Mouse (Mus musculus) gastrocnemius, adult 2 months (tissue): ENCODE measurements at regions not wholly inside any gene's neighbourhood (a gene's known extent, or its start where the extent isn't known, plus 50 kb on each side); places are given as distances from the start of the nearest gene placed in this dataset.

Experiments used
- DNase-seq: peaks from one replicate; pipeline ENCODE4 v3.0.0; 2022
- H3K27ac ChIP-seq: fragments of 200-600 bp; 2 replicates; pipeline ENCODE4 v1.8.1; 2022; ENCODE audit warnings: mild to moderate bottlenecking
- H3K4me3 ChIP-seq: fragments of 200-600 bp; 2 replicates; pipeline ENCODE4 v1.8.1; 2022; ENCODE audit warnings: mild to moderate bottlenecking, moderate library complexity
- CTCF ChIP-seq: fragments of 200-600 bp; IDR thresholded peaks from 2 replicates; pipeline ENCODE4 v1.8.1; 2022; ENCODE audit warnings: antibody characterized with exemption, mild to moderate bottlenecking, moderate library complexity
- intact Hi-C: fragments of 180-260 bp; cut with DNase I; formaldehyde crosslinking; loops from one replicate; pipeline ENCODE4 v1.15.1; 2025

DNA sequence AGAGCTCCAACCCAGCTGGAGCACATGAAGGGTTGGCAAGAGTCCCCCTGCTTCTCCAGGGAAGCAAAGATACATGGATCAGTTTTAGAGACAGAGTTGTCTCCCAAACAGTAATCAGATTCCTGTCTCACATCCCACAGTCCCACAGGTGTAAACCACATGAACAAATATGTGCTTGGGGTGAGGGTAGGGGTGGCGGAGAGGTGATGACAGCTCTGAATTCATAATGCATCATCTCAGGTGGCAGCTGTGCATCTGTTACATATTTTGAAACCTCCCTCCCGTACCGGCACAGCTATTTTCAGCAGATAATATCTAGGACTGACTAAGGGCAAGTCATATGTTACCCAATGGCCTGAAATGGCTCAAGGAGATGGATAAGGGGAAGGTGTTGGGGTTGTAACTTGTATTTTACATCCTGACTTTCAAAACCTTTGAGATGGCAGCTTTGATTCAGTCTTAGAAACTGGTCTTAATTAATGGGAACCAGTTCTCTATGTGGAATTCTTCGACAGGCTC lies 579.2 kb upstream of the 2610301B20Rik start:
- intact Hi-C loops: no loop called here
- Histone ChIP-seq H3K27ac (no peak overlapping the region), H3K4me3 (no peak overlapping the region)
- peak; percentile 20 for DNase-seq
- TF ChIP-seq CTCF: no peak

DNA sequence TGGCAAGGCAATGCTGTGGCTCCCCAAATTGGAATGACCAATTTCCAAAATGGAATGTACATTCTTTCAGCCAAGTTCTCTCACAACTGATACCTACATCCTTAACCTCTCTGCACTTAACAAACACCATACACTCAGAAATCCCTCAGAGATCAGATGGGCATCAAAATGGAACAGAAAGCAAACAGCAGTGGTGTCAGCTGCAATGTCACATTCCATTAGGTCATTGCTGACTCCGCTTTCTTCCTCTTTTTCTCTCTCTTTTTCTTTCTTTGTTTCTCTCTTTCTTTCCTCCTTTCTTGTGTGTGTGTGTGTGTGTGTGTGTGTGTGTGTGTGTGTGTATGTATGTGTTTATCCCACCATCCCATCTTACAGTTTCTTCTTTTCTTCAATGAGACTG lies 578.1 kb upstream of the 2610301B20Rik start:
- no peak for DNase-seq
- intact Hi-C loops: no loop called here
- no peak for TF ChIP-seq CTCF
- no peak overlapping the region for H3K4me3 ChIP-seq
- H3K27ac ChIP-seq: no peak overlapping the region

DNA sequence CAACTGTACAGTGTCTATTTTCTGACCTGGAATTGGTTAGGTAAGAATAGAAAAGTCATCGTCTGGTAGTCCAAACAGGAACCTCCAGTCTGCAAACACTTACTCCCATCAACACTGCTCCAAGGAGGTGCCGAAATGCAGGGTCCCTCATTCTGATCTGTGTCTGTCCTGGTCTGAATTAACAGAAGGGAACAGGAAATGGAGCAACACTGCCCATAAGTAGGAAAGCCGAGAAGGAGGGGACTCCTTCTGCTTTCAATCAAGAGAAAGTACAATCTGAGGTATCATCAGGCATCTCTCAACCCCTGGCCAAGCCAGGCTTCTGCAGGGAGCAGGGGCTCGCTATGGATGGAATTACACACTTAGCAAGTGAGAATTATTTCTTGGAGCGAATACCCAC lies 562.4 kb upstream of the 2610301B20Rik start:
- Histone ChIP-seq H3K4me3 (no peak overlapping the region), H3K27ac (no peak overlapping the region)
- DNase-seq: no peak
- intact Hi-C loops: no loop called here
- no peak for TF ChIP-seq CTCF

DNA sequence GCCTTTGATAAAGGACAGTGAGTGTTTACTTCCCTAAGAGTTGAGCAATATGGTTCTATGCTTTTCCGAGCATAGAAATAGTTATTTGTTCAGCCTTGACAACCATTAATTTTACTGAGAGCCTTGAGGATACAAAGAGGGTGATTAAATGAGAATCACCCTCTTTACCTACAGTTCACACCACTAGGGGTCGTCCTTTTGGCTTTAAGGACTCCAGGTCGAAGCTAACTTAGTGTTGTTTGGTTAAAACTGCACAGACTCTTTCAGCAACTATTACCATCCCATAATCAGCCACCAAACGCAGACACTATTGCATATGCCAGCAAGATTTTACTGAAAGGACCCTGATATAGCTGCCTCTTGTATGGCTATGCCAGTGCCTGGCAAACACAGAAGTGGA lies 559.2 kb upstream of the 2610301B20Rik start:
- no peak overlapping the region for H3K27ac ChIP-seq

DNA sequence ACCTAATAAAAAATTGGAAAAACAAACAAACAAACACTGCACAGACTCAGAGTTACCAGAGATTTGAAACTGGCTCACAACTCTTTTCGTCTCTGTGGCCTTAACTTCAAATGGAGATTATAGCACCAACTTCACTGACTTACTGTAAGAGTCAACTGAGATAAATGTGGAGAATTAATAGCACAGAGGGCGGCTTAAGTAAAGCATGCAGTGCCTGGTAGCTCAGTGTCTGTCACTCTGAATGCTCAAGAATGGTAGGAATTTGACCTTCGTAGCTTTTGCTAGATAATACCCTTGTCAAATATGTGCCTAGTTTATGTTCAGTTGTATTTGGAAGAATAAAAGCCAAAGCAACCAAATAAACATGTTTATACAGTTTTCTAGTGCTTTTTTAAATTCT lies 558.4 kb upstream of the 2610301B20Rik start:
- intact Hi-C loops: no loop called here
- H3K4me3 ChIP-seq: no peak overlapping the region
- no peak for DNase-seq

More for the DNA sequence above, 559.2 kb upstream of the 2610301B20Rik start:
- no peak for DNase-seq
- TF ChIP-seq CTCF: no peak
- no peak overlapping the region for H3K4me3 ChIP-seq
- intact Hi-C loops: no loop called here

DNA sequence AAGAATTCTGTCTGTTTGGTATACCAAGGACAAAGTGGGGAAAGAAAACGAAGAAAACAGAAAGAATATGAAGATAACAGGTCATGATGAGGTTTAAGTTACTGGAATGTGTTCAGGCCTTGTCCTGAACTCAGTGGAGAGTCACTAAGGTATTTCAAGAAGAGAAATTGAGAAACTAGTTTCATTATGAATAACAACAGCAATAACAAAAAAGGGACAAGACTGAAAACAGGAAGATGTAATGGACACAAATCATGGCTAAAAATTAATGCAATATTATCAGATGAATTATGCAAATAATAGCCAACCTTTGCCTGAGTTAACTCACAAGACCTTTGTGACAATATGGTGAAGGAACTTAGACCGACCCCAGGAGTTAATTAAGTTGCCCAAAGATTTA lies 530.2 kb upstream of the 2610301B20Rik start:
- Histone ChIP-seq H3K4me3 (no peak overlapping the region), H3K27ac (no peak overlapping the region)
- DNase-seq: no peak
- TF ChIP-seq CTCF: no peak
- intact Hi-C loops: no loop called here

More for the DNA sequence above, 558.4 kb upstream of the 2610301B20Rik start:
- no peak for TF ChIP-seq CTCF
- no peak overlapping the region for H3K27ac ChIP-seq

DNA sequence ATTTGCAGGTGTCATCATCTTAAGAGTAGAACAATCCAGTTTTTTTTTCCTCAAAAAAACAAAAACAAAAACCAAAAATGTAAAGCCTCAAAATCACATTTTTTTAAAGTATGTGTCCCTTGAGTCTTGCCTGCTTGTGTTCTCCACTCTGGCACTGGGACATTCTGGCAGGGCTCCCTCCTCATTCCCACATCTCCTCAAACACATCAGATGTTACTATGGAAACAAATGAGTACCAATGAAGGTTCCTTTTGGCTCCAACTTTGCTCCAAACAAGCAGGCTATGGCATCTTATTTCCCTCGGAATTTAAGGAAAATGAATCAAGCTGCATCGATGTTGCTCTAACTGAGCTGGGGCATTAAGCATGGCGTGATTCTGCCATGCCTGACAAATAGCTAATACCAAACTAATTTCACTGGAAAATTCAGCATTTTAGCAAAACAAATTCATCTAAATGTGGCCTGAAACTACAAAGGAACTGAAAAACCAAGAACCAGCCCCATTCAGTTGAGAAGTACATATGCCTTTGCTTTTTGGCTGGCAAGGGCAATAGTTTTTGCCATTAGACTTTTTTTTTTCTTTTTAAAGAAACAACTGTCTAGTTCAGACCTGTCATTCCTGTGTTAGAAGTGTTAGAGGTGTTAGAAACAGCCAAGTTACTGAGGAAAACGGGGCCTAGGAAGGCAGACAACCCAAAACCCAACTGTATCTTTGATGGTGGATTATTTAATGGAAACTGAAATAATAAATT lies 522.2 kb upstream of the 2610301B20Rik start:
- no peak for TF ChIP-seq CTCF
- no peak for DNase-seq
- intact Hi-C loops: no loop called here
- no peak overlapping the region for H3K27ac ChIP-seq
- H3K4me3 ChIP-seq: no peak overlapping the region

DNA sequence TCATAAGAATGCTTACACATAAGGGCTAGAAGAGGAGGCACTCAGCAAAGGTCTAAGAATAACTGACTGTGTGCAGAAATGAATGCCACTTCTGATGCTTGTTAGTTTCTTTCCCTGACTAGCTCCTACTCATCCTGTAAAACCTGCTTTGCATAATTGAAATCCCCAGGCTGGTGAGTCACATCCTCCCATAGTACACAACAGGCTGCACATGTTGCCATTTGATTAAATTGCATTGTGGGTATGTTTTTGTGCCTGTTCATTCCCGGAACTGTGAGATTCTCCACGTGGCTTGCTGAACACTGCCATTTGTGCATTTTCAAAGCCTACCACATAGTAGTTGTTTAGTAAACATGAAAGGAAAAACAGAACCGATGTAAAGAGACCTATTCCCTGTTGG lies 516.7 kb upstream of the 2610301B20Rik start:
- no peak for DNase-seq
- Histone ChIP-seq H3K27ac (no peak overlapping the region), H3K4me3 (no peak overlapping the region)
- TF ChIP-seq CTCF: no peak
- intact Hi-C loops: no loop called here

DNA sequence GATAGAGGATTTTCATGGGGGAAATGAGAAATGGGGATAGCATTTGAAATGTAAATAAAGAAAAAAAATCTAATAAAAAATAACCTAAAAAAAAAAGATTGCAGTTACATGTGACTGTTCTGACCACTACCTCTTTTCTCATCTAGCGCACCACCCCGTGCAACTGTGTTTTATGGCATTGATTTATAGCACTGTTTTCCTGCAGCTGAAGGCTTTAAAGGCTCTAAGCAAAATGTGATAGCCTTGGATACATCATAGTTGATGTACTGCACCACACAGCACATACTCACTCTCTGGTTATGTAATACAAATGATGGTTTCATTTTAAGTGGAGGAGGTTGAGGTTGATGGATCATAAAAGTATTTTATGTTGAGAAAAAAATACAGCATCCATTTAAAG lies 484.5 kb upstream of the 2610301B20Rik start:
- DNase-seq: no peak
- TF ChIP-seq CTCF: no peak
- H3K27ac ChIP-seq: no peak overlapping the region
- no peak overlapping the region for H3K4me3 ChIP-seq
- intact Hi-C loops: no loop called here

DNA sequence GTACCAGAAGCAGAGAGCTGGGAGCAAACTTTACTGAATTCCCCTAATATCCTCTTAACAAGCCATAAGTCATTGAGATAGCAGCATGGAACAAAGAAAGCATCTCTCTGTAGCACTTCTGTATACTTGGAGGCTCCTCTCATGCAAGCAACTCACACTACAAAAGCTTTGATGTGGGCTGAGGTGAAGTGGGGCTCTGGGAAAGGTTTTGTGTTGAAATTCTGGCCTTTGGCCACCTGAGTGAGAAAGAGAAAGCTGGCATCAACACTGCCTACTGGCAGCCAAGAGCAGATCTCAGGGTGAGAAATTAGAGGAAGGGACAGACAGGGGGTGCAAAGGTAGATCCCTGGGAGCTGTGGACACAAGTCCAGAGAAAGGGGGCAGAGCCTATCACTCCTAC lies 477.0 kb upstream of the 2610301B20Rik start:
- no peak overlapping the region for H3K4me3 ChIP-seq
- H3K27ac ChIP-seq: no peak overlapping the region
- intact Hi-C loops: no loop called here
- DNase-seq: no peak
- no peak for TF ChIP-seq CTCF

DNA sequence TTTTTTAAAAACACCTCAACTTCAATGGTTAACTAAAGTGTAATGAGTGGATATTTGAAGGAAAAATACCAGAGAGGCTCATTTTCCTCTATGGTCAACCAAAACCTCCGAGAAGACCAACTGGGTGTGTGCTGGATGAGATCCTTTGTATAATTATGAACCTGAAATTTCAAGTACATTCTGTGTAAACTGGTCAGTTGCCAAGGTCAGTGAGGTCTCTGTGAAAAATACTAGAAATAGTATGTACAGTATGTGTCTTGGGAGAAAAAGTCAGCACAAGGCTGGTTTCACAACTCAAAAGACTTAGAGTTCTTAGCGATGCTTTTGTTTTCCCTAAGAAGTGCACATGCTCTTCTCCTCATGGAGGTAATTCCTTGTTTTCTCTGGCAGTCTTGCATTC lies 476.2 kb upstream of the 2610301B20Rik start:
- DNase-seq: no peak
- intact Hi-C loops: no loop called here
- Histone ChIP-seq H3K27ac (no peak overlapping the region), H3K4me3 (no peak overlapping the region)
- no peak for TF ChIP-seq CTCF

DNA sequence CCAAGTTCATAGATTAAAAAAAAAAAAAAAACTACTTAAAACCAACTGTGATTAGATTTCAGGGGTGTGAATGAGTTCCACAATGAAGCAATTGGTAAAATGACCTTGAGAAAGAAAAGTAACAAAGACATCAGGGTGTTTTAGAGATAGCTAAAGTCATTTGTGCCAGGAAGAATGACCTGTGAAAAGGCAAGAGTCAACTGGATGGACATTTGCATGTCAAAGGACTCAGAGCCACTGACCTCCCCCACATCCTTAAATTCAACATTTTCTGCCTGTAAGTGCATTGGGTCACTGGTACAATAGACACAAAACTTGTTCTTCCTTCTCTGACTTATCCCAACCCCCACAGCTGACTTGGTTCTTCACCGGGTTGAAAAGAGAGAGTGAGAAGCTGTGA lies 474.6 kb upstream of the 2610301B20Rik start:
- no peak for TF ChIP-seq CTCF
- no peak overlapping the region for H3K27ac ChIP-seq
- intact Hi-C loops: no loop called here
- no peak for DNase-seq
- no peak overlapping the region for H3K4me3 ChIP-seq

DNA sequence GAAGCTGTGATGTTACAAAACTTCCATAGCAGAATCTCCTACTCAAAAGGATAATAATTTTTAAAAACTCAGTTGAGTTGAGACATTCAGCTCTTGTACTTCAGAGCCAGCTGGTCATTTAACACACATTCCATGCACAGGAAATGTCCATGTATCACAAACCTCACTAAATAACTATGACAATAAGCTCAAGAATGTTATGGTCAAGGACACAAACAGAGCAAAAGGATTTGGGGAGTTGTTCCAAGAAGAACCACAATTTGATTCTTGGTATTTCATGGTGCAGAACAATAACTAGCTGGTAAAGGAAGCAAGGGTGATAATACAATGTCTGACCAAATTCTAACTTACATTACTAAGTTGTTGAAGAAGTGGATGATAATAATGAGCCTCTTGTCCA lies 471.4 kb upstream of the 2610301B20Rik start:
- no peak for DNase-seq
- Histone ChIP-seq H3K4me3 (no peak overlapping the region), H3K27ac (no peak overlapping the region)
- no peak for TF ChIP-seq CTCF
- intact Hi-C loops: no loop called here

DNA sequence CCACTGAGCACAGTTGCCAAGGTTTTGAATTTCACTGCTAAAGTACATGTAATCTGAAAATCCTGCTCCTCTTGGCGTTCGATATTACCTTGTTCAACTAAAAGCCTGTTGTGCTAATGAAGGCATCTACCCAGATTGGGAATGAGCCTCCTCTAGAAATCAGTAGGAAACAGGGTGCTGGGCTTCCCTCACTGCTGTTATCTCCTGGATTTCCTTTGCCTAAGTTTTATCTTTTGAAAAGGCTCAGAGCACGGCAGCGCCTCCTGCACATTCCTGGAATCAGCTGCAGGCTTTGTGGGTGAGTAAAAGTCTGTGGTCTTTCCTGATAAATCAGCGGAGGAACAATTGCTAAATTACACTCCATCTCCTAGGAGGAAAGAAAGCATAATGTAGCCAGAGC lies 469.9 kb upstream of the 2610301B20Rik start:
- TF ChIP-seq CTCF: no peak
- Histone ChIP-seq H3K27ac (no peak overlapping the region), H3K4me3 (no peak overlapping the region)
- no peak for DNase-seq
- intact Hi-C loops: no loop called here
